Mouse (Mus musculus): ENCODE measurements around the gene Inpp4b.
"Not testable (repeated sequence)": the region's sequence is repeated elsewhere in the genome, so short reads cannot be mapped to it uniquely, and the experiment has no call there.

Gene Inpp4b

DNA sequence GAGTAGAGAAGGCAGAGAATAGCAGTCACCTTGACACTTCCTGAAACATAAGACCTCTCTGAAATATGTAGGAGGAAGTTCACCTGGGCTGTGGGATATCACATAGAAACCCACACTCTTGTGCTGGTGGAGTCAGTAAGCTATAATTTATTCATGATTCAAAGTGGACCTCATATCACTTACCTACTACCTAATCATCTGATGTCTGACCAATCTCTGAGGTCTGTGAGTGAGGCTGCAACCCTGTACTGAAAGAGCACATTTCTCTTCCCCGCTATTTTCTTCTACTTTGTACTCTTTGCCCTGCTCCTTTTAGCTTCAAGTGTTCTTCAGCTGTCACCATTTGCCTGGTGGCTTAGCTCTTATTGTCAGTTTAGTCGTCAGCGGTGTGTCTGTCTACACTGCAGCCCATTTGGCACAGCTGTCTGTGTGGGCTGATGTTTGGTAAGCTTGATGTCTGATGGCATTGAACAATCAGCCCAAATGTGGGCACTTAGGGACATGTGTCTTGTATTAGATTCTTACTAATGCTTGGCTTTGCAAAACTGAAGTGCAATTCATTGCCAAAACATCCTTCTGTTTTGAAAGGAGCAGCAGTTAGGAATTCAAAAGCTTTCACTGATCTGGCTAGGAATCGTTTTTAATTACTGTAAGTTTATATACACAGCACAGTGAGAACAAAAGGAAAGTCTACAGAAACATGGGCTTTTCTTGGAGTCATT lies 434.3 kb downstream of the Inpp4b start:
- DNase-seq (ENCODE audit: low spot score in 2 of 2) = no peak

DNA sequence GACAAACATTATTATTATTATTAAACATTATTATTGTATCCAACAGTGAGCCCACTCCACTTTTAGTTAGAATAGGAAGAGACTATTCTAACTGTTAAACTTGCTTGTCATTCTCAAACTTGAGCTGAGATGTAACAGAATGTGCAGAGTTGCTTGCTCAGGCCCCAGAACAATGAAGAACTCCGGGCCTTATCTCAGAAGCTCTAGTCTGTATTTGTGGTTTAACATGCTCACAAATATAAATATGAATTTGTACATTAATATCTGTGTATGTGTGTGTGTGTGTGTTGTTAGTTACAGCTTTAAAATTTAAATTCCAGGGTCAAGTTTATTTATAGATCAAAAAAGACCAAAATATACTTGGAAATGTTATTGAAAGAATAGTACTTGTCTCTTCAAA lies 435.3 kb downstream of the Inpp4b start:
- no peak for DNase-seq (ENCODE audit: low spot score in 2 of 2)

DNA sequence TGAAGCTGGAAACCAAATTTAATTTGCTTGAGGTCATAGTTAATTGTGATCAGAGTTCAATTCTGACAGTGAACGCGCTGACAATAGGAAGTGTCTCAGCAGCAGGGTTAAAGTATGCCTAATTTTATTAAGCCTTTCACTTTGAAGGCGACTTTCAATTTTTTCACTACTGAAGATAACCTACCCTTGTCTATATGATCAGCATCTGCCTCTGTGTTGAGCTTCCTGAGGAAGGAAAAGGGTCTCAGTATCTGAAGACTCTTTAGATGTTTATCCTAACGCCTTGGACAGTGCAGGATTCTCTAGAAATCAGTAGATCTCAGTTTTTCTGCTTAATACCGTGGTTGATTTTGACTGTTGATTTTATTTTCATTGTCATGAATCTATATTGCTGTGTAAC lies 437.1 kb downstream of the Inpp4b start:
- no peak for DNase-seq (ENCODE audit: low spot score in 2 of 2)

DNA sequence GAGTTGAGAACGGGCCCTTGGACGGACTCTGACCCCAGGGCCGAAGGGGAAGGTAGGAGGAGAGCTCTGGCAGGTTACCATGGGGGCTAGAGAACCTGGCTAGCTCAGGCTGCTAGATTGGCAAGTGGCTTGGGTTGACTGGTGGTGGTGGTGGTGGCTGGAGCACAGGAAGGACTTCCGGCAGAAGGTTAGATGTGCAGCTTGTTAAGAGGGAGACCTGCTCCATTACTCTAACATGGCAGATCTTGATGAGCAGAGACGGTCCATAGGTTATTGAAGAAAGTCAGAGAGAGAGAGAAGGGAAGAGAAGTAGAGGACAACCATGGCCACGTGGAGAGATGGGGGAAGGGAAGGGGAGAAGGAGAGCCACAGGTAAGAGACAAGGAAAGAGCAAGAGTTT lies 437.8 kb downstream of the Inpp4b start:
- no peak for DNase-seq (ENCODE audit: low spot score in 2 of 2)

DNA sequence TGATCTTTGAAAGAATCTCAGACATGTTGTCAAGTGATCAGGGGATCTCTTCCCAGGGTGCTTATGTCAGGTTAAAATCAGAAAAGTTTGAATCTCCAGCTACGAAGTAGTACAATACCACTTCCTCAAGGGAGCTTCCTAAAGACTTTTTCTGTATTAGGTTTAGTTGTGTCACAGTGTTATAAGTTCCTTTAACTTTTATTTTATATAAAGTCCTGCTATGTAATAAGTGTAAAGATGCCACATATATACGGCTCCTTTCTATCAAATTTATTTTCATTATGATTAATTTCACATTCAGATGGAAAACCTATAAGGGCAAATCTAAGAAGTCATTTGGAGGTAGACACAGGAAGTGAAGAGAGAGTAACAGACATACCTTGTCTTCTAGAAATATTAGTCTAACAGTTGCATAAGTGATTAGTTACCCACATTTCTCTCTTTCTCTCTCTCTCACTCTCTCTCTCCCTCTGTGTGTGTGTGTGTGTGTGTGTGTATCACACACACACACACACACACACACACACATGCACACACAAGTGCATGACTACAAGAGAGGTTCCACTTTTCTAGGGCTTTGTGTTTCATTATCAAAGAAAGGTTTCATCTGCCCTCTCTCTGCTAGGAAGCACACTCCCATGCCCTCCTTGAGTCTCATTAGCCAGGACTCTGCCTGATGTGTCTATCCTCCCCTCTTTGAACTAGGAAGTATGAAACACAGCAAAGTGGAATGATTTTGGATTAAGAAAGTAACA lies 438.7 kb downstream of the Inpp4b start:
- no peak for DNase-seq (ENCODE audit: low spot score in 2 of 2)

DNA sequence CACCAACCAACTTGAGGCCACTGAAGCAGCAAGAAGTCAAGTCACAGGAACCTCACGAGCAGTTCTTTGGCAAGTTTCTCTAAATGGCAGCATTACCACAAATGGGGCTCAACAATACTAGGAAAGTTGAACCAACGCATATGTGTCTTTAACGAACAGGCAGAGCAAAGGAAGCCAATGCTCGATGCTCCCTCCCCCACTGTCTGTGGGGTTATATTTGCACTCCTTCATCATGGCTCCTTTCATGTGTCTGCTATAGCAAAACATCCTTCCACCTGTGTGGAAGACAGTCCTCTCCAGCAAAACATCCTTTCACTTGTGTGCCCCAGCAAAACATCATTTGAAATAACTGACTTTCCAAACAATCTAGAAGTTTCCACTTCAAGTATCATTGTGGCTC lies 440.4 kb downstream of the Inpp4b start:
- peak; percentile 26 to 42 for DNase-seq (ENCODE audit: low spot score in 2 of 2)

DNA sequence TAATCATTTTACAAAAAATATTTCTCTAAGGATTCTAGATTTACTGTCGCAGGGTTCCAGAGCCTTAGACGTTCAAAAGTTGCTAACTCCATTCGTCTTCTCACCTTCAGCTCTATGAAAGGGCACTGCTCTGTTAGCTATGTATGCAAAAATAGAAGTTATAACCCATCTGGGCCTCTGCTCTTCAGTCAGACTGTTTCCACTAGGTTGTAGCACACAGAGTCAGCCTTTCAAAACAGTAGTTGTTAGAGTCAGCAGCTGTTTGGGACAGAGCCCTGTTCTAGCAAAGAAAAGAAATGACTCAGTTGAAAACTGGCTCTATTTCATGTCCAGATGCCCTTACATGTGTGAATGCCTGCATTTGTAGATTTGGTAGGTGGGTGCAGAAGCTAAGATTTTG lies 442.4 kb downstream of the Inpp4b start:
- no peak for DNase-seq (ENCODE audit: low spot score in 2 of 2)

DNA sequence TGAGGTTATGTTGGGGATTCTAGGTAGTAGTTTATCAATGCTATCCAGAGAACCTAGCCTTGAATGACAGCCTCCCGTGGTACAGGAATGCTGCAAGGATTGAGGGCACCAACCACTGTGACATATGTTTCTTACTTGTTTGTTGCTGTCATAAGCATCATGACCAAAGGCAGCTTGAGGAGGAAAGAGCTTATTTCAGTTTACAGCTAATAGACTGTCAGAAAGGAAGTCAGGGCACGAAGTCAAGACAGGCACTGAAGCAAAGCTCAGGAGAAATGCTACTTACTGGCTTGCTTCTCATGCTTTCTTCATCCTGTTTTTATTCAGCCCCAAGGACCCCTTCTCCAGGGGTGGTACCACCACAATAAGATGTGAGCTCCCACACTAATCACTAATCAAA lies 446.1 kb downstream of the Inpp4b start:
- no peak for DNase-seq (ENCODE audit: low spot score in 2 of 2)

DNA sequence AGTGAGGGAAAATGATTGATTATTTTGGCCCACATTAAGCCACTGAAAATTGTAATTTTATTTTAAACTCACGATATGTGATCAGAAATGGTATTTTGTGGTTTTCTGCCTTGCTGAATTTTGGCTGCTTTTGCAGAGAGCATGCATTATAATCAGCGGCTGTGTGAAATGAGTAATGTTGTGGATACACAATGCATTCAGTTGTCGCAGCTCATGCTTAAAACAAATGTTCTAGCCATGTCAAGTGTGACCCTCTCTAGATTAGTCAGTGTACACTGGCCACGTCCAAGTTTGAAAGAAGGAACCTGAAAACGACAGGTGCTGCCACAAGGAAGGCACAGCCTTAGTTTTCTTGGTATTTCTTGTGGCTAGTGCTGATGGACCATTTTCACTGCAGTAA lies 450.3 kb downstream of the Inpp4b start:
- no peak for DNase-seq (ENCODE audit: low spot score in 2 of 2)

DNA sequence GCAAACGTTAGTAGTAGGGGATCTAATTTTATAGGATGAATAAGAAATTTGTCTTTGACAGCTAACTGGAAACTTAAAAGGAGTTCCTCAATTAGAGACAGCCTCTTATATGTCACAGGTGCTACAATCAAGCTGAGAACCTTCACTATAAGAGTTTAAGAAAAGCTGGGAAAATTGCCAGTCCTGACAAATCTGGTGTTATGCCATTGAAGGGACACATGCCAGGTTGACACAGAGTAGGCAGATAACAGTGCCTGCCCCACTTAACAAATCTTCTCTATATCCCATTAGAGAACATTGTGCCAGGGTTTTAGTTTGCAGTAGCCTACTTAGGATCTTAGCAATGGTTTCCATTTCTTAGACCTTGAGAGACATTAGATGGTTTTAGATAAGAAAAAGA lies 456.1 kb downstream of the Inpp4b start:
- DNase-seq (ENCODE audit: low spot score in 2 of 2) = no peak

DNA sequence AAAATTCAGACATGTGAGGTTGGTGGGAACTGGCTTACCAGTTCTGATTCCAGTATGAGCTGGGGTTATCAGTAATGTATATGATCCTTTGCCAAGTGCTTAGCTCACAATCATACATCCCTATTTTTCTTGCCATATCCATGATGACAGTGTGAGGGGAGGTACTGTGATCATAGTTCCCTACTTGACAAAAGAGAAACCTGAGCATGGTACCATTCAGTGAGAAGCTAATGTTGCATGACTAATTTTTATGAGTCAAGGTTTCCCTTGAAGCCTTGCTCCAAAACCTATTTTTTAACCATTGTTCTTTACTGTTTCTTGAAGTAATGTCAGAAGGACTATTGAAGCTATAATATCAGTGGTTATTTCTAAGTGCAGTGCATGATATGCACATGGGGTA lies 458.4 kb downstream of the Inpp4b start:
- DNase-seq (ENCODE audit: low spot score in 2 of 2) = no peak

DNA sequence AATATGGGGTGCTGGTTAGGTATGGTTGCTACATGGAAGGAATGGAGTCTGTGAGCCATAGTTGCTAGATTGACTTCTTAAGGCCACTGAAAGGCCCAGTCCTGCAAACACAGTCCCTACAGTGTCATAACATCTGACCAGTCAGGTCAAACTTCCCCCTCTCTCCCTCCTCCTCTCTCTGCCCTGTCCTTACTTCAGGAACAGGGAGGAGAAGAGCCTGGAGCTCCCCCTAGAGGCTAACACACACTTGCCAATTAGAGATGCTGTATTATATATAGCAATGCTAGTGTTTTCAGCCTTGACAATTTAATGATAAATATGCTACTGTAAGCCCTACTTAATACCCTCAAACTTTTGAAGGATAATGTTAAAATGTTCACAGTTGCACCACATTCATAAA lies 464.4 kb downstream of the Inpp4b start:
- peak; percentile 54 to 61 for DNase-seq (ENCODE audit: low spot score in 2 of 2)

DNA sequence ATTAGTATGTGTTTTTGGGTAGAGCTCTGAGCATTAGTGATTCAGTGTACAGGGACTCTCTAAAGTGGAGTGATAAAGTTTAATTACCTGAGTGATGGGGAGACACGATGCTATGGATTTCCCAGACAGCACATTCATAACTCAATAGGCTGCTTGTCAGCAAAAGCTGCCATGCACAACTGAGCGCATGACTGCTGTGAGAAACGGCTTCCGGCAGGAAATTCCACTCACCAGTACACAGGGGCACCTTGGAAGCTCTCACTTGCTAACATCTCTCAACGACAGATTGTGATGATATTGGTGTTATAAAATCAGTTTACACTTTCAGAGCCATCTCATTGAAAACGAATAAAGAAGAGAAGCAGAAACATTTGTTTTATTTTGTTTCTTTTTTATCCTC lies 465.2 kb downstream of the Inpp4b start:
- DNase-seq (ENCODE audit: low spot score in 2 of 2) = no peak

DNA sequence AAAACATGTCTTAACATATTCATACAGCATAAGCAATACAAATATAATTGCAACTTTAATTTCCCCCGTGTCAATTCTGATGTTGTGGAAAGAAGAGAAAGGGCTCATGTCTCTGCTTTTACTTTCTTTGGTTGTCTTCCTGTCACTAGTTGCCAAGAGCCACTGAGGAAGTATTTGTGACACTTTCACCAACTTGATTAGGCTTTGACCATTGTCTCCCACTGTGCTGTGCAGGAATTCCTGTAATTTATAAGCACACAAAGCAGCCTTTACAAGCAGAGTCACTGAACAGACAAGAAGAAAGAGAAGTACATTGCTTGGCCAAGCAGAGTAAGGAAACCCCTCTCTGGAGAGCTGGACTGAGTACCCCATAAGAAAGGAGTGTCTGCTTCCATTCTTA lies 466.1 kb downstream of the Inpp4b start:
- DNase-seq (ENCODE audit: low spot score in 2 of 2) = no peak

DNA sequence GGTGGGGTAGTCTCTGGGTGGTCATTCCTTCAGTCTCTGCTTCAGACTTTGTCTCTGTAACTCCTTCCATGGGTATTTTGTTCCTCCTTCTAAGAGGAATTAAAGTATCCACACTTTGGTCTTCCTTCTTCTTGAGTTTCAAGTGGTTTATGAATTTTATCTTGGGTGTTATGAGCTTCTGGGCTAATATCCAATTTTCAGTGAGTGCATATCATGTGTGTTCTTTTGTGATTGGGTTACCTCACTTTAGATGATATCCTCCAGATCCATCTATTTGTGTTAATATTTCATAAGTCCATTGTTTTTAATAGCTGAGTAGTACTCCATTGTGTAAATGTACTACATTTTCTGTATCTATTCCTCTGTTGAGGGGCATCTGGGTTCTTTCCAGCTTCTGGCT lies 467.1 kb downstream of the Inpp4b start:
- DNase-seq (ENCODE audit: low spot score in 2 of 2) = not testable (repeated sequence)

DNA sequence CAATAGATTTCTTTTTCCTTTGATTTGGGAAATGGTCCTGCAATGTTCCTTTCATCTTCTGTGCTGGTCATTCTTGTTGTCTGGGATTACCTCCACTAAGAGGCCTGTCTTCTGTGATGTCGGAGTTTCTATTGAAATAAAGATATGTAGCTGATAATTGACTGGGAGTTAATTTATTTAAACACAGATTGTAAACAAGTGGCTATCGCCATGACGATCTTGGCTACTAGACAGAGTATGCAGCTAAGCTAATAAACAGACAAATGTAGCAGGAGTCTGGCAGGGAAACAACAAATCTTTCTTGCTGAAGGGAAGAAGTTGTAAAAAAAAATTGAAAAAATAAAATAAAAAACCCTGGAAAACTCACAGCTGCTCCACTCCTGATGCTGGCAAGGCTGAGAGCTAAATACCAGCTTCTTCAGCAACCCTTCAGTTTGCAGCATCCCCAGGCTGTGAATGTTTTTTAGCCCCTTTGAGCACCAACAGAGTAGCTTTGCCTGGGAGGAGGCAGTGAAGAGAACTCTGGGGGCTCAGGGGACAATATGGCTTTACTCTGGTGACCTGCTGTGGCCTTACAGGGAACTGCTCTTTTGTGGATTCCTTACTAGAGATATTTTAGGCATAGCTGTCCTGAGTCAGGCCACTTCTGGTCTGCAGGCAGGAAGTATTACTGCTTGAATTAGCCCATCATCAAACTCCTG lies 469.8 kb downstream of the Inpp4b start:
- no peak for DNase-seq (ENCODE audit: low spot score in 2 of 2)

DNA sequence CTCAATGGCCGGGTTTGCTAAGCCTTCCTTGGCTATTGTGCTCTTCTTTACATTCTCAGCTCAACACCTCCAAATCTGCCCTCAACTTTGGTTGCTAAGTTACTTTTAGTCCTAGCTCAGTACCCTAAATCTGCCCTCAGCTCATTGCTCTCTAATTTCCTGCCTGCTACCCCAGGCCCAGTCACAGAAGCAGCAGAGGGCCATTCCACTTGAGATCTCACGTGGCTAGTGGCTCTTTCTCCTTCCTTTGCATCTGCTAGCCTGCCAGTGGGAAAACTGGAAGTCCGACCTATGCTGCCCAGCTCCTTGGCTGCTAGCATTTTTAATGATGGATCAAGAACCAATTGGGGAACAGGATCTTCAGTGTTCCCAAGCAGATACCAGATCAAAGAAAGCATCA lies 472.4 kb downstream of the Inpp4b start:
- DNase-seq (ENCODE audit: low spot score in 2 of 2) = no peak

DNA sequence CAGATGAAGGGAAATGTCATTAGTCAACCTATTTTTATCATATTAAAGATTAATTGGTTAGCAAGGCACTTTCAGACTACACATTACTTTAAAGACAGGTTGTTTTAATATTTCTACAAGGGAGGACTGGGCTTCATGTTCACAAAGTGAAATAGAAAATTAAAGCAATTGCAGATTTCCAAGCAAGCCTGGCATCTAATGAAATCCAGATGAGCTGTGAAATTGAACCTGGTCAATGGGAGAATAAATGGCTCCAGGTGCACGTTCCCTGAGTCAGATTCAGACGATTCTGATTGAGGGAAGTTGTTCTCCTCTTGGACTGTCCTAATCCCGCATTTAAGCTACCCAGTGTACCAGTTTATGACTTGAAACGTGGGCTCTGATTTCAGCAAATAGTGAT lies 473.2 kb downstream of the Inpp4b start:
- no peak for DNase-seq (ENCODE audit: low spot score in 2 of 2)

DNA sequence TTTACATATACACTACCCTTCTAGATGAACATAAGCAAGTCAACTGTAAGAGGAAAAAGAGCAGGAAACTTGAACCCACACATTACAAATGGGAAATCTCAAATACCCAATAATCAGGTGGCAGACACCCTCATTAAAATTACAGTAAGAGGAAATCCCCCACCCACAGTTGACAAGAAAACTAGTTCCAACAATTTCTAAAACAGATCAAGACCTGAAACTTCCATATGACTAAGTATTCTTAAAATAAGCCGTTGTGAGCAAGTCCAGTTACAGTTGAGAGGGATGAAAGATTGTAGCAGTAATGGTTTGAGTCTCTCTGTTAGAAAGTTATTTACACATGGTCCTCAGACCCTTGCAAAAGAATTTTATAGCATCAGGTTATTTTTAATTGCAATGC lies 480.8 kb downstream of the Inpp4b start:
- DNase-seq (ENCODE audit: low spot score in 2 of 2) = no peak

DNA sequence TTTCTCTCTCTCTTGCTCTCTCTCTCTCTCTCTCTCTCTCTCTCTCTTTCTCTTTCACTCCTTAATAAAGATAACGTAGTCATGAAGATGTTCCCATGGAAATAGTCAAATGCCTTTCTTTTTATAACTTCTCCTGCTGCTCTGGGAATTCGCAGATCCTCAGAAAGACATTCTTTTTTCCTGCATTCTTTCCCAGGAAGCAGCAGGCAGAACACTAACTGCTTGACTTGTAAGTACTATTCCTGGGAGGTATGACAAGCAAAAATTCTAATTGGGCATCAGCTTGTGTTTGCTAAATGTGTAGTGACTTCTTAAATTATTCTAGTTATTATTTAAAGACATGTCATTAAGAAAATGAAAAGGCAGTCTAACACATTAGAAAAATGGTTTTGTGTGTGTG lies 482.6 kb downstream of the Inpp4b start:
- no peak for DNase-seq (ENCODE audit: low spot score in 2 of 2)

DNA sequence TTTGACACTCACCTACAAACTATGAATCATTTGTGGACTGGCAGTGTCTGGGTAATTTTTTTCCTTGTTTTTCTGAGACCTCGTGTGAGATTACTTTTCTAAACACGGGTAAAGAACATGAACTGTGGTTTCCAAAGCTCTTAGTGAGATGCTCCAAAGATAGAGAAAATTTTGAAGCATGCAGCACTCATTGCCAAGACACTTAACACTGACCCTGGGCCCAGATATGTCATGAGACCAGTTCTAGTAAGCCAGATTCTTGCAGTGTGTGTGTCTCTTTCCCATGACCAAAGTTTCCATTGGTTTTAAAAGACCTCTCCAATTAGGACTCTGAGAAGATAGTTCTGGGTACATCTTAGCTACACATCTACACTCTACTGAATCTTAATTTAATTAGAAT lies 484.1 kb downstream of the Inpp4b start:
- no peak for DNase-seq (ENCODE audit: low spot score in 2 of 2)

DNA sequence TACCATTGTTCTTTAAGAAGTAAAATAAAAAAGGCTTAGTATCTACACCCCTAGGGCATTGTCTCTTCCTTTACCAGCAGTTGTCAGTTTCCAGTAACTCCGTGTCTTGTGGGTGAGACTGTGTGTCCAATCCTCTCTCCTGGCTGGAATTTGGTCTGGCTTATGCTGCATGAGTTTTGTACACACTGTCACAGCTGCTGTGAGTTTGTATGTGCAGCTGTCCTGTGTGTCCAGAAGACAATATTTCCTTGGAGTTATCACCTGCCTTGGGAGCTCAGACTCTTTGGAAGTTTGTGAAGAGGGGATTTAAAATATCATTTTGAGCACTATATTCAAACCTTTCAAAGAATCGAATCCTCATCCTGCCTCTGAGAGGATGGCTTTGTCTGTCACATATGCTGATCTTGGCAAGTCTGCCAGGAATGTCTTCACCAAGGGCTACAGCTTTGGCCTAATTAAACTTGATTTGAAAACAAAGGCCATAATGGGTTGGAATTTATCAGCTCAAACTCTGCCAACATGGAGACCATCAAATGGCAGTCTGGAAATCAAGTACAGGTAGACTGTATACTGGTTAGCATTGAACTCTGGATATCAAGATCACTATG lies 485.1 kb downstream of the Inpp4b start:
- DNase-seq (ENCODE audit: low spot score in 2 of 2) = no peak

DNA sequence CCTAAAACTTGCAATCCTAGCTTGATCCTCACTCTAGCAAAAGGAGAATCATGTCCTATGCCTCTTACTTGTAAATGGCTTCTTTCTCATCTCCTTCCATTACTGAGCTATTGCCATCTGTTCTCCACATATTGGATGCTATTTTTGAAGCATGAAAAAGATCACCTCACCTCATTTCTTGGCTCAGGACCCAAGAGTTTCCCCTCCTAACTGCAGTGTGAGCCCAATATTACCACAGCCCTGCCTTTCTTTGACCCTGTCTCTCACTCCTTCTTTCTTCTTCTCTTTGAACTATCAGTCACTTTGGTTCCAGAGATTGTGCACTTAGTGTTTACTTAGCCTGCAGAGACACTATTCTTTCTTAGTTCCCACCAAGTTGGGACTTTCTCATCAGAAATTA lies 489.1 kb downstream of the Inpp4b start:
- DNase-seq (ENCODE audit: low spot score in 2 of 2) = no peak
